Mouse (Mus musculus) retina, postnatal 7 days (tissue): ENCODE results near the gene Abca12.

Experiments
- DNase-seq: peaks from one replicate; pipeline ENCODE4 v3.0.0-alpha.2; 2012; ENCODE audit warnings: low read depth, low spot score

The Abca12 gene

DNA sequence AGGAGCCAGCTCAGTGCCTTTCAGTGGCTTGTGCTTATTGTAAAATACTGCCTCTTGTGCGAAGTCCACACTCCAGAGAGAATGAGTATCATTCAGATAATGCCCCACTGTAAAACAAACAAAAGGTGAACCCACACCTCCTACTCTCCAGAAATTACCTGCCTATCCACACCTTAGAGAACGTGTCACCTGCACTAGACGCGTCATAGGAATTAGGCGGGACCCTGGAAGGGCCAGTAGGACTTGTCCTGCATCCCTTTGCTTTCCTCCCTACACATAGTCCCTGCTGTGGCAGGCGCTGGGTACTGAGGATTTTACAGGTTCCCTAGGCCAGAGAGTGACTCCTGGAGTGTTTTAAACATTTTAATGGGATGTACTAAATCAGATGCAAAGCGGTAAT lies at the start of gene Abca12:
Abca12 (minus strand) TSS at position 101 of the 400 bp plus-strand sequence.
- no peak for DNase-seq

DNA sequence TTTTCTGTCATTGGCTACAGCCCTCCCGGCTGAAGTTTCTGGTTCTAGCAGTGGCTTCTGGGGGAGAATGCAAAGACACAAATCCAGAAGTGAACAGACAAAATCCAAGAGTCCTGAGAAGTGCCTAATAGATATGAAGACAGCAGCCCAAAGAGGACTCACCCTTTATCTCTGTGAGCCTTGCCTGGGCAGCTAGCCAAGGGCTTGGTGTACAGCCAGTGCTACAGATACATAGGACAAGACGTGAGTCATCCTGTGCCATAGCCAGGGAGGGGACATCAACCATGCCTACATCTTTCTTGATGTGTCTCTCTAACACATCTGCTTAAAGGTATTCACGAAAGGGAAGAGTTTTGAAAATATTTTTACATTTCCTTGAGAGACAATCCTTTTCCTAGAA lies 43.3 kb upstream of the Abca12 start:
- DNase-seq: no peak

GRCm38 (mm10) chr1:71447424-71447823 lies 32.7 kb upstream of the Abca12 start:
- no peak for DNase-seq

DNA sequence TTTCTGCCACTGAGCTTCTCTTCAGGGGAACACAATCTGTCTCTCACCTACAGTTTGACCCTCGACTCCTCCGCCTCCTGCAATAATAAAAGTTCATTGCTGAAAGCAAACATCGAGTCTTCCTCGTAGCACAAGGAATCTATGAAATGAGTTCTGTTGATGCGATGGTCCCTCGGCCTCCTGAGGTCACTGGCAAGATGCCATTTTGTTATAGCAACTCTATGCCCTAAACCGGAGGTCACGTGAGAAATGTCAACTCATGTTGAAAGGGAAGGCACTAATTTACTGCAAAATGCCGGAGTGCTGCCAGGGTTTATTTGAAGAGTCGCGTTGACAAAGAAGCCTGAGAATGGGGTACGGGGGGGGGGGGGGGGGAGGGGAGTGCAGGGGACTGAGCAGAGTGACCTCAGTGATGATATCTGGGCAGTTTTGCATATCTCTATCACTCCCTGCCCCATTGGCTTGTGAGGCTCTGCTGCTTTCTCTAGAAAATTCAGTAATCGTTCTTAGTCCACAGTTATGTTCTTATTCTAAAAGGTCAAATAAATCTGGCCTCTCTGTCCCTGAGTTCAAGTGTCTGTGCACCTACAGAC lies 7.1 kb upstream of the Abca12 start:
- DNase-seq: no peak

GRCm38 (mm10) chr1:71418467-71418866 lies 3.8 kb upstream of the Abca12 start:
- no peak for DNase-seq

GRCm38 (mm10) chr1:71417951-71418350 lies 3.2 kb upstream of the Abca12 start:
- no peak for DNase-seq

- no peak for DNase-seq
Measured at GRCm38 (mm10) chr1:71414084-71414483, 626 bp downstream of the Abca12 start.

DNA sequence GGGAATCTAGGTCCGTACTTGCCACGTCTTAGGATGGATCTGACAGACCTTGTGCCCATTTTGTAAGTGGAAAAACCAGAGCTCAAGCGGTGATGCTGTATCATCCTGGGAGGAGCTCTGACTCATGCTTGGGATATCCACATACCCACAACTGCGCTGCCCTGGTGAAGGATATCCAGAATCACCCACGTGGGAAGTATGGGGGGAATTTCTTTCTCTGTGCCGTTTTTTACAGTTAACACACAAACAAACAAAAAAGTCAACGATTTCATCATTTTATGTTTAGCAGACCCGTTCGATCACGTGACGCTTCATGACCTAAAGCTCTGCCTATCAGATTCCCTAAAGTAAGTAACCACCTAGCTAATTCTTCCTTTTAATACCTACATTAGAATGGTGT lies 1.6 kb downstream of the Abca12 start:
- no peak for DNase-seq

DNA sequence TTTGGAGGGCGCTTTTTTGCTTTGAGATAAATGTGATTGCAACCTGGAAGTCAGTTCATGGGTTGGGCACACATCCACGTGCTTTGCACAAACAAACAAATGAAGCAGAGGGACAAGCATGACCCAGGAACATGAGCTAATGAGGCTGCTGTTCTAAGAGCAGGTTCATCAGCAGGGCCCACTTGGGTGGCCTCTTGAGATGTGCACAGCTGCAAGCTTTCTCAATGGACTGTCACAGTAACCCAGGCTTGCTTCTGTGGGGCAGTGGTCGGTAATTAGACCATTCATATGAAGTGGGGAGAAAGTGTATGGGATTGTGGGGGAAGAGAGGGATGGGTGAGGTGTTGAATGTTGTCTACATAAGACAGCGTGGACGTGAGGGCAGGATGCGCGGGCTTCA lies 7.0 kb downstream of the Abca12 start:
- DNase-seq: no peak

DNA sequence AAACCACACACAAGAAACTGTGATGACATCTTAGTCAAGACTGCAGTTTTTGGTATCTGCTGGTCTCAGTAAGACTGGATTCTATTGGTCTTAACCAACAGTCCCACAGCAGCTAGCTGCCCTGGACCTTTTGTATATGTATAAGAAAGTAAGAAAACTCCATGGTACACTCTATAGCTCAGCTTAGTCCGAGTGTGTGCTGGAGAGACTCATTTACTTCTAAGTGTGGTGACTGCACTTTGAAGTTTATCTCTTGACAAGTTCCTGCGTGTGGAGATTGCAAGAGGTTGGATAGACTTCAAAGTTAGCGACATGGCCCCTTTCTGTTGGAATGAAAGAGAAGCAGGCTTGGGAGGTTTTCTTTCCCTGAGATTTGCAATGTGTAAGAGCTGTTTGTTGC lies 17.1 kb downstream of the Abca12 start:
- DNase-seq: no peak

GRCm38 (mm10) chr1:71396105-71396504 lies 18.6 kb downstream of the Abca12 start:
- DNase-seq: no peak

- DNase-seq: no peak
Measured at GRCm38 (mm10) chr1:71394177-71394576, 20.5 kb downstream of the Abca12 start.

DNA sequence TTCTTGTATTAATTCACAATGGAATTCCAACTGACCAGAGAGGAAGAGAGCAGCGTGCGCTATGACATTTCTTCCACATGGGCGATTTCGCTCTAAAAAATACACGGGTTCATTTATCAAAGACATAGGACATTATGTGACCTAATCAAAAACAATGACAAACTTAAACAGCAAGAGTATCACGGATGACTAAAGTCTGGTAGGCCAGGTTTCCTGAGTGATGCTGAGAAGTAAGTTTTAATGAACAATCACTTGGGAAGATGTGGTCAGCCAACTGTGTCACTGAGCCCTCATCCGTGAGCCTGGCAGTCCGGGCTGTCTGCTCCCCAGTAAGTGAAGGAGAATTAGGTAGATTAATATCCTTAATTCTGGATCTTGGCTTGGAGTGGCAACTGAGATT lies 21.2 kb downstream of the Abca12 start:
- no peak for DNase-seq

DNA sequence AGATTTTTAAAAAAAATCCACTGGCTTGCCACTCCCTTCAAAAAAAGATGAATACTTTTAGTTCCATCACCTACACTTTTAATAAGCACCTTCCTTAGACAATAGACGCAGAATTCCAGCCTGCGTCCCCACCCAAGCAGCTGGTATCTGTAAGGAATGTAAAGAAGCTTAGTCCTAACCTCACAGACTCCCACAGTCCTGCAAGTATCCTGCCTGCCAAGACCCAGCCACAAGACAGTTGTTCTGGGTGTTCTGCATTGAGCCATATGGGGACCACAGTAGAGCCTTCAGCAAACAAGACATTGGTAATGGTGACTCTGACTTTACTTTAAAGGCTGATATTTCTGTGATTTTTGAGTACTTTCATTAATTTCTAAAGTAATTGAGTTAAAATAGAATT lies 22.2 kb downstream of the Abca12 start:
- DNase-seq: no peak

- DNase-seq: no peak
Measured at GRCm38 (mm10) chr1:71386593-71386992, 28.1 kb downstream of the Abca12 start.

- no peak for DNase-seq
Measured at GRCm38 (mm10) chr1:71384098-71384497, 30.6 kb downstream of the Abca12 start.

GRCm38 (mm10) chr1:71373090-71373489 lies 41.6 kb downstream of the Abca12 start:
- no peak for DNase-seq

GRCm38 (mm10) chr1:71370266-71370665 lies 44.4 kb downstream of the Abca12 start:
- no peak for DNase-seq

- no peak for DNase-seq
Measured at GRCm38 (mm10) chr1:71367770-71368169, 46.9 kb downstream of the Abca12 start.

DNA sequence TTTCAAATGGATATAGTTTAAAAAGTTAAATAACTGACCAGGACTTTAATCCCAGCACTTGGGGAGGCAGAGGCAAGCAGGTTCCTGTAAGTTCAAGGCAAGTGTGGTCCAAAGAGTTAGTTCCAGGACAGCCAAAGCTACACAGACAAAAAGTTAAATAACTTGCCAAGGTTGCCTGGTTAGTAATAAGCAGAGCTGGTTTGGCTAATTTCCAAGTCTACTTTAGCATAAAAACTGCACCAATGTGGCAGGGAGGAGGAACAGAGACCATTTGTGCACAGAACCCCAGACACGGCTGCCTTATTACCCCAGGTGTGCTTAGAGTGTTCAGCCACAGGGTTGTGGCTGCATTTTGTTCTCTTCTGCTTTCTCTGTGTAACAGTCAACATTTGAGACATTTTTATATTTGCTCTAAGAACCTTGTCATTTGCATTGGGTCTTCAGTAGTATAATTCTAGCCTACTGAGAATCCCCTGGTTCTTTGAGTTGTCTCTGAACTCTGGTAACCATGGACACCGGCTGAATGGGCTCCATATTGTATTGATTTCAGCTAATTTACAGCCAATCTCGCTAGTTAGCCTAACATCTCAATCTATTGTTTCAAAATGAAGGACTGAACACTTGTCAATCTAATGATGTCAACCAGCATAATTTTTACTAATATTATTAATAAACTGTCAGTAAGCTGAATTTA lies 71.7 kb downstream of the Abca12 start:
- DNase-seq: no peak

GRCm38 (mm10) chr1:71342261-71342594 lies 72.5 kb downstream of the Abca12 start:
- no peak for DNase-seq

DNA sequence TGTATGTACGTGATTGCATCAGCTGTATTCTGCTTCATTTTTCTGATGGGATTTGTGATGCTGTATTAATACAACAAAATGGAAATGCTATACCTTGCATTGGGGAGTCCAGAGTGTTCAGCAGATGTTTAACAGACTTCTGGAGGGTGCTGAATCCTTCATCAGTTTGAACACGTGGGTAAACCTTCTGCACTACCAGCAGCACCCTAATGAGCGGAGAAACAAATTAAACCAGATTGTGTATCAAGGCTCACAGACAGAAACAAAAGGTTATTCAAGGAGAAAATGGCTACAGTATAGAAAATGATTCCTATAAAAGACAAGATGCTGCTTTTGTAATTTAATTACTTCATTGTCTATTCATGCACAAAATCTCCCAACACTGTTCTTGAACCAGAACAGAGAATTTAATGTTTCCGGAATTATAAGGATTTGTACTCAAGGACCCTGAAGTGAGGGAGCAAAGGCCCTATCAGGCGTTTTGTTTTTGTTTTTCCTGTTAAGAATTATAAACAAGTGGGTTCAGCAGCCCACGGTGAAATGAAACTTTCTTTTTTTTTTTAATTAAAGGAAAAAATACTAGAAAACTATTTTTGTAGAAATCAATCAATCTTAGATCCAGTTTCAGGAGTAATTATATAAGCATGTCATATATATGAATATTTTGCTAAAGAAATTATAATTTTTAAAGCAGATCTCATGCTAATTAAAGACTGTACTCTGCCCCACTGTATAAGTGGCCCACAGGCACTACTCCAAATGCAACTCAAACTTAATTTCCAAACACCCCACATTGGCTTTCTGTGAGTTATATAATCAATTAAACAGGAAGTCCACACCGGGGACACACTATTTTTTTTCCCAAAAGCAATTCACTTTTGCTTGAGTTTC lies 73.1 kb downstream of the Abca12 start:
- DNase-seq: no peak
